ENCODE assay signal across 22 mouse cellular contexts in genomic region chr2:148113184-148113583, GRCm38 (mm10).
DNase-seq lines count a peak whose midpoint lies in the region; ATAC-seq and TF ChIP-seq lines count a peak whose summit lies in the region.
"Had no signal": no experiment of that assay in that cellular context is flagged by ENCODE, and none has a peak within 500 bp of the region (broad histone marks: within the 10 kb centered on the region; RNA-seq: fewer than 3 reads in every experiment).

No protein-coding gene starts in this region.

- TF ChIP-seq CTCF in gastrocnemius, adult 2 months (IDR thresholded peaks at IDR 0.05) = no peak

- no peak overlapping the region for H3K9ac ChIP-seq in heart, embryonic 14.5 days (ENCODE audit: low read length)
- H3K9ac ChIP-seq: embryonic facial prominence, embryonic 13.5 days; forebrain, embryonic 13.5 days; forebrain, postnatal 0 days; hindbrain, embryonic 14.5 days; intestine, embryonic 15.5 days; kidney, embryonic 15.5 days had no signal

- WGBS in heart, embryonic 14.5 days = 4% methylated on average over 2 of the region's 2 CpGs

- H3K27me3 ChIP-seq in heart, embryonic 14.5 days (ENCODE audit: control insufficient read depth, insufficient read depth, low read length) = no peaks in the 10 kb centered on the region
- H3K27me3 ChIP-seq: embryonic facial prominence, embryonic 13.5 days; forebrain, embryonic 13.5 days; intestine, embryonic 15.5 days; kidney, embryonic 15.5 days had no signal

- no peak overlapping the region for H3K27ac ChIP-seq in heart, embryonic 14.5 days (replicated peaks in 1 of 2; ENCODE audit: control insufficient read depth in 1 of 2, insufficient read depth in 1 of 2, low read depth in 2 of 2, low read length in 2 of 2)
- H3K27ac ChIP-seq in gastrocnemius, adult 2 months = no peak overlapping the region
- H3K27ac ChIP-seq: embryonic facial prominence, embryonic 13.5 days; forebrain, embryonic 13.5 days; hindbrain, embryonic 10.5 days; hindbrain, embryonic 14.5 days; intestine, embryonic 15.5 days; kidney, embryonic 15.5 days had no signal

- no peak overlapping the region for H3K4me3 ChIP-seq in heart, embryonic 14.5 days (ENCODE audit: control insufficient read depth in 1 of 2, insufficient read depth in 1 of 2, low read depth in 1 of 2, low read length in 2 of 2)
- H3K4me3 ChIP-seq in gastrocnemius, adult 2 months = no peak overlapping the region
- H3K4me3 ChIP-seq: embryonic facial prominence, embryonic 13.5 days; forebrain, embryonic 13.5 days; hindbrain, embryonic 10.5 days; intestine, embryonic 15.5 days; kidney, embryonic 15.5 days had no signal

- intact Hi-C loops in heart, postnatal 25 days (cut with DNase I) = loop anchor here (5.0 kb wide), 1 partner anchor 266 kb away; no protein-coding TSS in a partner anchor
- intact Hi-C loops in heart, postnatal 10 days (cut with DNase I) = loop anchor here (5.0 kb wide), 2 partner anchors 66 to 266 kb away; partner anchors contain the start of gene Foxa2
- intact Hi-C loops in gastrocnemius, adult 2 months (cut with DNase I) = no loop called here

- no peak overlapping the region for H3K4me2 ChIP-seq in heart, embryonic 14.5 days (ENCODE audit: low read length)
- H3K4me2 ChIP-seq: embryonic facial prominence, embryonic 13.5 days; forebrain, embryonic 13.5 days; hindbrain, embryonic 14.5 days; intestine, embryonic 15.5 days; kidney, embryonic 15.5 days had no signal

- H3K4me1 ChIP-seq in heart, embryonic 14.5 days (ENCODE audit: control insufficient read depth in 2 of 2, insufficient read depth in 2 of 2, low read length in 2 of 2) = peaks cover 7 to 17% of the 10 kb centered on the region in 2 experiments
- H3K4me1 ChIP-seq: embryonic facial prominence, embryonic 13.5 days; forebrain, embryonic 13.5 days; hindbrain, embryonic 10.5 days; intestine, embryonic 15.5 days; kidney, embryonic 15.5 days had no signal

- DNase-seq in heart, postnatal 25 days (ENCODE audit: low spot score) = no peak
- DNase-seq in heart, postnatal 10 days = peak; percentile 18 to 19
- DNase-seq in heart, adult 9 months (ENCODE audit: low spot score in 2 of 2) = no peak
- peak; percentile 29 for DNase-seq in lung, postnatal 10 days
- DNase-seq in lung, adult 18-20 months = no peak
- DNase-seq in fibroblast of lung, adult 2 months (ENCODE audit: low read depth) = peak; percentile 46
- DNase-seq in gastrocnemius, adult 2 months = no peak
- DNase-seq: adrenal gland, postnatal 14 days; cerebellum, adult 18-20 months; cerebellum, adult 9-11 months; cerebellum, postnatal 36 days; forebrain, postnatal 0 days; gastrocnemius, postnatal 25 days; kidney, adult 2 months had no signal

- no peaks in the 10 kb centered on the region for H3K36me3 ChIP-seq in heart, embryonic 14.5 days (ENCODE audit: control insufficient read depth, insufficient read depth, low read length)
- H3K36me3 ChIP-seq: embryonic facial prominence, embryonic 13.5 days; hindbrain, embryonic 10.5 days; intestine, embryonic 15.5 days; kidney, embryonic 15.5 days had no signal

- ATAC-seq in heart, embryonic 14.5 days (ENCODE audit: insufficient number of reproducible peaks, insufficient read depth, low FRiP score, low read depth) = peak; percentile 49; the same call in 1 of the 2 replicates
- ATAC-seq: activated CD4-positive, CD25-positive, alpha-beta regulatory T cell, adult 4 months; forebrain, embryonic 13.5 days; forebrain, postnatal 0 days; intestine, embryonic 15.5 days had no signal

- no peaks in the 10 kb centered on the region for H3K9me3 ChIP-seq in heart, embryonic 14.5 days (ENCODE audit: control insufficient read depth, low read length)
- H3K9me3 ChIP-seq: embryonic facial prominence, embryonic 13.5 days; forebrain, embryonic 13.5 days; hindbrain, embryonic 10.5 days; intestine, embryonic 15.5 days; kidney, embryonic 15.5 days had no signal

Comparison
In these comparisons a context has a peak if more than half of its experiments do, and no peak if none do; other contexts are left out.
1. DNase-seq: peak in heart, postnatal 10 days (2 of 2), lung, postnatal 10 days (single experiment) and fibroblast of lung, adult 2 months (single experiment); none in heart, postnatal 25 days (single experiment), heart, adult 9 months (0 of 2), lung, adult 18-20 months (0 of 2) and gastrocnemius, adult 2 months (single experiment).